Mouse (Mus musculus): ENCODE data around the gene Slc7a1. TPM values are rescaled to one million over a fixed set of nuclear protein-coding genes. Genes with fewer than 3 reads are reported as not detected.

The Slc7a1 gene
- total and polyA plus RNA-seq, 3 experiments: 64.1 to 133 (median 80.9) TPM

DNA sequence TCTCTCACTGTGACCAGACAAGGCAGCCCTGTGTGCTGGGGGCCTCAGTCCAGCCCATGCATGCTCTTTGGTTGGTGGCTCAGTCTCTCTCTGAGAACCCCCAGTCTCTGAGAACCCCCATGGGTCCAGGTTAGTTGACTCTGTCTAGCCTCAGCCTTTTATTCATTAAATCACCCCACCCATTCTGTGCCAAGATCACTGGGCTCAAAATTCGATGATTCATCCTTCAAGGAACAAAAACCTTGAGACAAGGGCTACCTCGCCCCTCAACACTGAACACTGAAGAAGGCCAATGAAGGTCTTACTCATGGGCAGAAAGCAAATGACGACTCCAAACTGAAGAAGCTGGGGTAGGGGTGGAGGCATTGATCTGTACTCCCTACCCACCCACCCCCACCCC, 31.9 kb downstream of the Slc7a1 start:
- Histone ChIP-seq H3K27me3 (ENCODE audit: control insufficient read depth in 1 of 2, insufficient read depth in 2 of 2, low read length in 2 of 2) (no peaks in the 10 kb centered on the region), H3K9ac (ENCODE audit: control insufficient read depth, low read depth, low read length, poor library complexity, severe bottlenecking) (no peak overlapping the region), H3K4me3 (ENCODE audit: control insufficient read depth in 1 of 2, insufficient read depth in 1 of 2, low read depth in 2 of 2, low read length in 2 of 2) (no peak overlapping the region), H3K27ac (ENCODE audit: control insufficient read depth, low read depth, low read length) (no peak overlapping the region), H3K4me1 (ENCODE audit: control insufficient read depth in 1 of 2, insufficient read depth in 2 of 2, low read length in 2 of 2) (peaks cover 0 to 12% of the 10 kb centered on the region in 2 experiments; a peak in 3 of 4 replicates), H3K36me3 (ENCODE audit: control insufficient read depth in 1 of 2, insufficient read depth in 2 of 2, low read length in 2 of 2) (peaks cover 5 to 46% of the 10 kb centered on the region in 2 experiments), H3K9me3 (replicated peaks; ENCODE audit: insufficient read depth, low read length) (no peaks in the 10 kb centered on the region), H3K79me2 (ENCODE audit: control insufficient read depth, insufficient read depth, low read length, poor library complexity) (peaks cover 67% of the 10 kb centered on the region)
- no peak for DNase-seq (ENCODE audit: low read depth, low spot score)
- TF ChIP-seq USF2 (IDR thresholded peaks at IDR 0.05; ENCODE audit: borderline replicate concordance in 1 of 2, insufficient read depth in 1 of 2, low read depth in 1 of 2, low read length in 2 of 2) (no peak), GATA1 (IDR thresholded peaks at IDR 0.05; ENCODE audit: low read depth, low read length) (no peak), KAT2A (conservative IDR thresholded peaks at IDR 0.05; ENCODE audit: low read depth, low read length) (no peak), CHD1 (IDR thresholded peaks at IDR 0.05; ENCODE audit: low read depth, low read length) (no peak), HCFC1 (IDR thresholded peaks at IDR 0.05; ENCODE audit: low read depth, low read length) (no peak), MAZ (IDR thresholded peaks at IDR 0.05; ENCODE audit: low read depth, low read length) (no peak), MAX (IDR thresholded peaks at IDR 0.05; ENCODE audit: low read length) (no peak), MEF2A (IDR thresholded peaks at IDR 0.05; ENCODE audit: extremely low read depth, insufficient replicate concordance, low read depth, low read length, poor library complexity, severe bottlenecking) (no peak), RAD21 (IDR thresholded peaks at IDR 0.05; ENCODE audit: low read depth, low read length) (no peak), ZNF384 (IDR thresholded peaks at IDR 0.05; ENCODE audit: low read depth, low read length) (no peak), JUND (IDR thresholded peaks at IDR 0.05; ENCODE audit: low read depth, low read length) (no peak)

DNA sequence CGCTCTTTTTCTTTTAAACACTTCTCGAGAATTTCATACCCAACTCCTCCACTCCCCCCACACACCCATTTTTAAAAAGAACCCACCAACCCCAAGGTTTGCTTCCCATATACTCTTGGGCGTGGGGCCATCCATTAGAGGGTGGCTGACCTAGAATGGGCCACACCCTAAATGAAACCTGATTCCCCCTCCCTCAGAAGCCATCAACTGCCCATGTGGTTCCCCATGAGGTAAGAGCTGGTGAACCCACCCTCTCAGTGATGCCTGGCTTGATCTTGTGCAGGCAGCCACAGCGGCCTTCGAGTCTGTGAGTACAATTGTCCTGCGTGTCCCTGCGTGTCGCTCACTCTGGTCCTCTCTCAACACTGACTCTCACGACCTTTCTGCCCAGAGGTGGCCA, 33.2 kb downstream of the Slc7a1 start:
- Histone ChIP-seq H3K27me3 (ENCODE audit: control insufficient read depth in 1 of 2, insufficient read depth in 2 of 2, low read length in 2 of 2) (no peaks in the 10 kb centered on the region), H3K9ac (ENCODE audit: control insufficient read depth, low read depth, low read length, poor library complexity, severe bottlenecking) (no peak overlapping the region), H3K79me2 (ENCODE audit: control insufficient read depth, insufficient read depth, low read length, poor library complexity) (peaks cover 61% of the 10 kb centered on the region), H3K27ac (ENCODE audit: control insufficient read depth, low read depth, low read length) (no peak overlapping the region), H3K4me1 (ENCODE audit: control insufficient read depth in 1 of 2, insufficient read depth in 2 of 2, low read length in 2 of 2) (peaks cover 0 to 23% of the 10 kb centered on the region in 2 experiments; a peak in 3 of 4 replicates), H3K9me3 (replicated peaks; ENCODE audit: insufficient read depth, low read length) (no peaks in the 10 kb centered on the region), H3K4me3 (ENCODE audit: control insufficient read depth in 1 of 2, insufficient read depth in 1 of 2, low read depth in 2 of 2, low read length in 2 of 2) (no peak overlapping the region), H3K36me3 (ENCODE audit: control insufficient read depth in 1 of 2, insufficient read depth in 2 of 2, low read length in 2 of 2) (peaks cover 15 to 50% of the 10 kb centered on the region in 2 experiments)
- no peak for DNase-seq (ENCODE audit: low read depth, low spot score)
- TF ChIP-seq KAT2A (conservative IDR thresholded peaks at IDR 0.05; ENCODE audit: low read depth, low read length): no peak
- TF ChIP-seq CHD2 (IDR thresholded peaks at IDR 0.05; ENCODE audit: low read length): no peak
- TF ChIP-seq RAD21 (IDR thresholded peaks at IDR 0.05; ENCODE audit: low read depth, low read length): no peak
- TF ChIP-seq POLR2AphosphoS5 (IDR thresholded peaks at IDR 0.05; ENCODE audit: borderline replicate concordance, low read depth, low read length): no peak
- no peak for TF ChIP-seq SMC3 (IDR thresholded peaks at IDR 0.05; ENCODE audit: low read depth, low read length)
- TF ChIP-seq TAL1 (IDR thresholded peaks at IDR 0.05; ENCODE audit: low read length): no peak
- no peak for TF ChIP-seq ZMIZ1 (IDR thresholded peaks at IDR 0.05; ENCODE audit: low read depth, low read length)
- TF ChIP-seq MYC (IDR thresholded peaks at IDR 0.05; ENCODE audit: low read depth, low read length): no peak
- no peak for TF ChIP-seq MAZ (IDR thresholded peaks at IDR 0.05; ENCODE audit: low read depth, low read length)
- no peak for TF ChIP-seq ZKSCAN1 (IDR thresholded peaks at IDR 0.05; ENCODE audit: low read depth, low read length)
- TF ChIP-seq SIN3A (IDR thresholded peaks at IDR 0.05; ENCODE audit: low read length): no peak
- no peak for TF ChIP-seq CTCF (IDR thresholded peaks at IDR 0.05 in 2 of 3, conservative IDR thresholded peaks at IDR 0.05 in 1 of 3; ENCODE audit: control insufficient read depth in 1 of 3, insufficient read depth in 1 of 3, low read depth in 2 of 3, low read length in 3 of 3, poor library complexity in 1 of 3, severe bottlenecking in 1 of 3)
- TF ChIP-seq POLR2AphosphoS2 (IDR thresholded peaks at IDR 0.05; ENCODE audit: low read length): no peak
- TF ChIP-seq MAFK (IDR thresholded peaks at IDR 0.05; ENCODE audit: borderline replicate concordance, low read depth, low read length): no peak
- TF ChIP-seq EP300 (IDR thresholded peaks at IDR 0.05; ENCODE audit: low read depth in 1 of 2, low read length in 2 of 2): no peak
- no peak for TF ChIP-seq NRF1 (IDR thresholded peaks at IDR 0.05; ENCODE audit: insufficient read depth, low read depth, low read length, poor library complexity, severe bottlenecking)
- TF ChIP-seq MXI1 (IDR thresholded peaks at IDR 0.05; ENCODE audit: low read depth, low read length): no peak

All from MEL (cell line).